Mouse (Mus musculus) ovary, postnatal 10 days (tissue): ENCODE results near the gene Coro2b.

Source experiments
- DNase-seq: peaks from one replicate; pipeline ENCODE4 v3.0.0; 2022; ENCODE audit warnings: low spot score

The Coro2b gene

GRCm38 (mm10) chr9:62536655-62537631 is at the start of gene Coro2b:
Gene Coro2b, minus strand, starts transcription at chr9:62537044.
- no peak for DNase-seq

GRCm38 (mm10) chr9:62577558-62577957 is 40.7 kb upstream of the Coro2b start:
- no peak for DNase-seq

GRCm38 (mm10) chr9:62569121-62569520 is 32.3 kb upstream of the Coro2b start:
- DNase-seq = no peak

- DNase-seq = no peak
Observed at GRCm38 (mm10) chr9:62567818-62568217, 31.0 kb upstream of the Coro2b start.

GRCm38 (mm10) chr9:62562236-62562635 is 25.4 kb upstream of the Coro2b start:
- DNase-seq = no peak

- DNase-seq = no peak
Observed at GRCm38 (mm10) chr9:62560432-62560831, 23.6 kb upstream of the Coro2b start.

- DNase-seq = no peak
Observed at GRCm38 (mm10) chr9:62560006-62560405, 23.2 kb upstream of the Coro2b start.

- no peak for DNase-seq
Observed at GRCm38 (mm10) chr9:62559446-62559845, 22.6 kb upstream of the Coro2b start.

- DNase-seq = no peak
Observed at GRCm38 (mm10) chr9:62558058-62558457, 21.2 kb upstream of the Coro2b start.

GRCm38 (mm10) chr9:62556748-62557147 is 19.9 kb upstream of the Coro2b start:
- DNase-seq = no peak

- no peak for DNase-seq
Observed at GRCm38 (mm10) chr9:62555258-62555856, 18.5 kb upstream of the Coro2b start.

- DNase-seq = no peak
Observed at GRCm38 (mm10) chr9:62554606-62555005, 17.8 kb upstream of the Coro2b start.

- DNase-seq = peak; percentile 52
Observed at GRCm38 (mm10) chr9:62553366-62553940, 16.6 kb upstream of the Coro2b start.

- DNase-seq = no peak
Observed at GRCm38 (mm10) chr9:62551531-62551930, 14.7 kb upstream of the Coro2b start.

GRCm38 (mm10) chr9:62550661-62551093 is 13.8 kb upstream of the Coro2b start:
- DNase-seq = no peak

- DNase-seq = peak; percentile 93
Observed at GRCm38 (mm10) chr9:62549809-62550208, 13.0 kb upstream of the Coro2b start.

GRCm38 (mm10) chr9:62547476-62547875 is 10.6 kb upstream of the Coro2b start:
- no peak for DNase-seq

GRCm38 (mm10) chr9:62544856-62545255 is 8.0 kb upstream of the Coro2b start:
- no peak for DNase-seq

- no peak for DNase-seq
Observed at GRCm38 (mm10) chr9:62543878-62544277, 7.0 kb upstream of the Coro2b start.

GRCm38 (mm10) chr9:62541606-62542005 is 4.8 kb upstream of the Coro2b start:
- no peak for DNase-seq

GRCm38 (mm10) chr9:62541182-62541581 is 4.3 kb upstream of the Coro2b start:
- no peak for DNase-seq

- no peak for DNase-seq
Observed at GRCm38 (mm10) chr9:62540736-62541135, 3.9 kb upstream of the Coro2b start.

- DNase-seq = no peak
Observed at GRCm38 (mm10) chr9:62540166-62540565, 3.3 kb upstream of the Coro2b start.
